In the genomic region with DNA sequence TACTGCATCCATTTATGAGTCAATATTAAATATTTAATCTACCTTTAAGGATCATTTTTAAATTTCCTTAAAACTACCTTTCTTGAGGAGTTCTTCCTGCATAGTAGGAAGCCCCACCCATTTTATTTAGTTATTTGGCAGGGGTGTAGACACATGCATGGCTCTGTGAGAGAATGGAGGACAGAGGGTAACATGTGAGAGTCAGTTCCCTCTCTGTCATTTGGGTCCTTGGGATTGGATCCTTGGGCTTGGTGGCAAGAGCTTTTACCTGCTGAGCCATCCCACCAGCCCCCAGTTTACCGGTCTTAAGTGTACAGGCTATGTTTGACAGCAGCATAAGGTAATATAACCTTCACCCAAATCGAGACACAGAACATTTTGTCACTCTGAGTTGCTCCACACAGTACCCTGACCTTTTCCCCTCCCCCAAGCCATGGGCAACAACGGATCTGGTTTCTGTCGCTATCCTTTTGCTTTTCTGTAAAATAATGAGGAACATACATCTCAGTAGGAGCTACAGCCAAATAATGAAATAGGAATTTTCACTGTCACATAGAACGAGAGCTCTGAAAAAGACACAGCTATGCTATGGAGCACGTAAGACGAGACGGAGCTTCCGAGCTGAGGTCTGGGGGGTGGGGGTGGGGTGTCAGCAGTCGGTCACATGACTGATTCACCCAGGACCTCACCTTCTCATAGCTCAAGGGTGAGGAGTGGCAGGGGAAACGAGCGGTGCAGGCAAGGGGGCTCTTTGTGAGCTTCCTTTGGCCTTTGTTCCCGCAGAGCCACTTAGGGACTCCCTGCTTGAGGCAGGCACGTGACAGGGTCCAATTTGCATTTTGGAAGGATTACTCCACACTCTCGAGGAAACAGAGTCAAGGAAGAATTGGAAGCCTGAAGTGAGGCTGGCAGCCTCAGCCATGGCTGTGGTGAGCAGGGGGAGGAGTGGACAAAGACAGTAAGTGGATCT, we compare ENCODE assay signal across 8 mouse cellular contexts.
DNase-seq lines count a peak whose midpoint lies in the region; ATAC-seq and TF ChIP-seq lines count a peak whose summit lies in the region.

No protein-coding gene starts in this region.

- peak overlapping the region; percentile 46 for H3K4me2 ChIP-seq in forebrain, embryonic 14.5 days (ENCODE audit: low read length)
- peak overlapping the region; percentile 56 for H3K4me2 ChIP-seq in liver, embryonic 13.5 days
- peak overlapping the region; percentile 42 for H3K4me2 ChIP-seq in stomach, embryonic 15.5 days

- no peak overlapping the region for H3K9ac ChIP-seq in ES-Bruce4 (ENCODE audit: low read depth, poor library complexity, severe bottlenecking)
- H3K9ac ChIP-seq in forebrain, embryonic 14.5 days (ENCODE audit: low read length) = peak overlapping the region; percentile 56
- H3K9ac ChIP-seq in liver, embryonic 13.5 days = peak overlapping the region; percentile 50
- no peak overlapping the region for H3K9ac ChIP-seq in stomach, embryonic 15.5 days

- H3K4me3 ChIP-seq in ES-Bruce4 (ENCODE audit: low read depth, low read length) = no peak overlapping the region
- H3K4me3 ChIP-seq in forebrain, embryonic 14.5 days (ENCODE audit: low read depth, low read length) = 0 out of 2 replicates have a peak overlapping the region, but pooled peaks have one; percentile 4
- H3K4me3 ChIP-seq in liver, embryonic 13.5 days (replicated peaks) = peak overlapping the region; percentile 22
- H3K4me3 ChIP-seq in stomach, embryonic 15.5 days (replicated peaks) = no peak overlapping the region; the same call in 1 of the 2 replicates

- TF ChIP-seq CTCF in ES-Bruce4 (IDR thresholded peaks at IDR 0.05; ENCODE audit: low read depth, low read length) = no peak

- TF ChIP-seq POLR2A in ES-Bruce4 (IDR thresholded peaks at IDR 0.05; ENCODE audit: insufficient read depth, low read length) = no peak

- DNase-seq in adrenal gland, postnatal 10 days = peak; percentile 35
- no peak for DNase-seq in adrenal gland, postnatal 4 days (ENCODE audit: low spot score in 2 of 2)
- peak; percentile 70 for DNase-seq in forebrain, embryonic 14.5 days (ENCODE audit: low spot score)
- DNase-seq in liver, embryonic 13.5 days = no peak
- DNase-seq in cerebellum, adult 11-12 months = no peak
- DNase-seq in layer of hippocampus, adult 9-11 months = no peak

- H3K27ac ChIP-seq in ES-Bruce4 (ENCODE audit: insufficient read depth, low read length) = no peak overlapping the region
- H3K27ac ChIP-seq in forebrain, embryonic 14.5 days (ENCODE audit: low read depth, low read length) = 0 out of 2 replicates have a peak overlapping the region, but pooled peaks have one; percentile 55
- 0 out of 2 replicates have a peak overlapping the region, but pooled peaks have one; percentile 0 for H3K27ac ChIP-seq in liver, embryonic 13.5 days
- H3K27ac ChIP-seq in stomach, embryonic 15.5 days = no peak overlapping the region

- no peaks in the 10 kb centered on the region for H3K9me3 ChIP-seq in ES-Bruce4 (replicated peaks; ENCODE audit: control insufficient read depth, insufficient read depth, low read length, poor library complexity, severe bottlenecking)
- no peaks in the 10 kb centered on the region for H3K9me3 ChIP-seq in forebrain, embryonic 14.5 days (replicated peaks; ENCODE audit: control insufficient read depth, low read length)
- H3K9me3 ChIP-seq in liver, embryonic 13.5 days (replicated peaks) = no peaks in the 10 kb centered on the region
- H3K9me3 ChIP-seq in stomach, embryonic 15.5 days = no peaks in the 10 kb centered on the region

- peak; percentile 92 for TF ChIP-seq EP300 in ES-Bruce4 (IDR thresholded peaks at IDR 0.05; ENCODE audit: insufficient read depth, low read depth, low read length)

- peak; percentile 80 for ATAC-seq in forebrain, embryonic 14.5 days
- peak; percentile 55 for ATAC-seq in liver, embryonic 13.5 days (ENCODE audit: low read depth)
- ATAC-seq in stomach, embryonic 15.5 days (ENCODE audit: insufficient read depth, low FRiP score, low read depth) = no peak

- H3K4me1 ChIP-seq in ES-Bruce4 (ENCODE audit: control insufficient read depth, insufficient read depth, low read length) = peaks cover 7% of the 10 kb centered on the region
- peaks cover 21% of the 10 kb centered on the region for H3K4me1 ChIP-seq in forebrain, embryonic 14.5 days (ENCODE audit: control insufficient read depth, insufficient read depth, low read length)
- peaks cover 33% of the 10 kb centered on the region for H3K4me1 ChIP-seq in liver, embryonic 13.5 days (replicated peaks)
- H3K4me1 ChIP-seq in stomach, embryonic 15.5 days = peaks cover 9% of the 10 kb centered on the region; the same call in 1 of the 2 replicates

- 4% methylated on average over 15 of the region's 15 CpGs for WGBS in forebrain, embryonic 14.5 days
- WGBS in liver, embryonic 13.5 days (ENCODE audit: insufficient replicate concordance) = 17% methylated on average over 15 of the region's 15 CpGs
- 17% methylated on average over 15 of the region's 15 CpGs for WGBS in stomach, embryonic 15.5 days

- H3K36me3 ChIP-seq in ES-Bruce4 (ENCODE audit: control insufficient read depth, insufficient read depth, low read length, poor library complexity, severe bottlenecking) = no peaks in the 10 kb centered on the region
- H3K36me3 ChIP-seq in forebrain, embryonic 14.5 days (ENCODE audit: control insufficient read depth, insufficient read depth, low read length) = no peaks in the 10 kb centered on the region
- no peaks in the 10 kb centered on the region for H3K36me3 ChIP-seq in liver, embryonic 13.5 days
- no peaks in the 10 kb centered on the region for H3K36me3 ChIP-seq in stomach, embryonic 15.5 days

- no peaks in the 10 kb centered on the region for H3K27me3 ChIP-seq in ES-Bruce4 (ENCODE audit: control insufficient read depth, insufficient read depth, low read length, poor library complexity, severe bottlenecking)
- H3K27me3 ChIP-seq in forebrain, embryonic 14.5 days (replicated peaks; ENCODE audit: control insufficient read depth, insufficient read depth, low read length) = no peaks in the 10 kb centered on the region
- H3K27me3 ChIP-seq in liver, embryonic 13.5 days = no peaks in the 10 kb centered on the region
- H3K27me3 ChIP-seq in stomach, embryonic 15.5 days (replicated peaks) = no peaks in the 10 kb centered on the region

Comparison
In these comparisons a context has a peak if more than half of its experiments do, and no peak if none do; other contexts are left out.
1. DNase-seq: peak in adrenal gland, postnatal 10 days (single experiment) and forebrain, embryonic 14.5 days (single experiment); none in adrenal gland, postnatal 4 days (0 of 2), liver, embryonic 13.5 days (single experiment), cerebellum, adult 11-12 months (single experiment) and layer of hippocampus, adult 9-11 months (single experiment).
2. H3K27ac ChIP-seq: peak in forebrain, embryonic 14.5 days (single experiment) and liver, embryonic 13.5 days (single experiment); none in ES-Bruce4 (single experiment) and stomach, embryonic 15.5 days (single experiment).
3. H3K4me3 ChIP-seq: peak in forebrain, embryonic 14.5 days (single experiment) and liver, embryonic 13.5 days (single experiment); none in ES-Bruce4 (single experiment) and stomach, embryonic 15.5 days (single experiment).
4. H3K9ac ChIP-seq: peak in forebrain, embryonic 14.5 days (single experiment) and liver, embryonic 13.5 days (single experiment); none in ES-Bruce4 (single experiment) and stomach, embryonic 15.5 days (single experiment).
5. Peak in every context shown above with its lines, with median percentiles within 50 percentile points of each other: H3K4me2 ChIP-seq.